Mouse (Mus musculus) testis, postnatal 14 days (tissue): ENCODE data around the gene Pde2a.
A peak's percentile ranks its signal among the peaks of the same experiment; 100 is the strongest.

Experiments
- DNase-seq: peaks from one replicate; pipeline ENCODE4 v3.0.0; 2021; ENCODE audit warnings: low spot score

The Pde2a gene

DNA sequence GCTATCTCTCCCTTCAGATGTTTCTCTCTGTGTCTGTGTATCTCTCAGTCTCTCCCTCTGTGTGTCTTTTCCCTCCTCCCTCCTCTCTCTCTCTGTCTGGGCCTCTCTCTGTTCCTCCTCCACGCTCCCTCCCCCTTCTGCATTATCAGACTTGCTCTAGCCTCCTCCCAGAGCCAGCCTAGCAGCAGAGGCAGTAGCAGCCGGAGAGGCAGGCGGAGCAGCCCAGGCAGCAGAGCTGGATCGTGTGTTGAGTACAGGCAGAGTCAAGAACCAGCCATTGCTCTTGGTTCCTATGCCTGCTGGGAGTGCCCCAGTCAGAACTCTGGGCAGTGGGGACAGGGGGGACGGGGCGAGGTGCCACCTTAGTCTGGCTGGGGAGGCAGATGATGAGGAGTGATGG lies at the start of gene Pde2a:
Pde2a (plus strand) TSS at position 163 of the 400 bp plus-strand sequence.
- DNase-seq: no peak

DNA sequence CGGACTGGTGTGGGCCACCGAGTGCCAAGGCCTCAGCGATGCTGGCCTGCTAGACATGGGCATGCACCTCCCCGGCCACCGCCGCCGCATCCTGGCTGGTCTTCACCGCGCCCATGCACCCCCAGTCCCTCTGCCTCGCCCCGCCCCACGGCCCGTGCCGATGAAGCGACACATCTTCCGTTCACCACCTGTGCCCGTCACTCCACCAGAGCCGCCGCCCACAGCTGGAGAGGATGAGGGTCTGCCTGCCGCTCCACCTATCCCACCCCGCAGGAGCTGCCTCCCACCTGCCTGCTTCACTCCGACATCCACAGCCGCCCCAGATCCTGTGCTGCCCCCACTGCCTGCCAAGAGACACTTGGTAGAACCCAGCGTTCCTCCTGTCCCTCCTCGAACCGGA lies 48.4 kb upstream of the Pde2a start:
- DNase-seq: no peak

DNA sequence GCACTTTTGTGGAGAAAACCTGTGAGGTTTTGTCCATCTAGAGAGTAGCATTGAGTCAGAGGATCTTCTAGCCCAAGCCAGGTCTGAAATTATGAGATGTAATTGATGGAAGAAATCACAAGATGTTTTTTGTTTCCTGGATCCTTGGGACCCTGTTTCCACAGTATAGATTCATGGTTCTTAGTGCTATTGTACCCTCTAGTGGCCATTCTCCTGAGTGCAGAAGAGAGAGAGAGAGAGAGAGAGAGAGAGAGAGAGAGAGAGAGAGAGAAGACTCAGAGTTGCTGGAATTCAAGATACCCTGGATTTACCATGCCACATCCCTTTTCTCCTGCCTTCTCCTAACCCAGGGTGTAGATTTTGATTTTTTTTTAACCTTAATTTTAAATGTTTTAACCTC lies 47.3 kb upstream of the Pde2a start:
- no peak for DNase-seq

DNA sequence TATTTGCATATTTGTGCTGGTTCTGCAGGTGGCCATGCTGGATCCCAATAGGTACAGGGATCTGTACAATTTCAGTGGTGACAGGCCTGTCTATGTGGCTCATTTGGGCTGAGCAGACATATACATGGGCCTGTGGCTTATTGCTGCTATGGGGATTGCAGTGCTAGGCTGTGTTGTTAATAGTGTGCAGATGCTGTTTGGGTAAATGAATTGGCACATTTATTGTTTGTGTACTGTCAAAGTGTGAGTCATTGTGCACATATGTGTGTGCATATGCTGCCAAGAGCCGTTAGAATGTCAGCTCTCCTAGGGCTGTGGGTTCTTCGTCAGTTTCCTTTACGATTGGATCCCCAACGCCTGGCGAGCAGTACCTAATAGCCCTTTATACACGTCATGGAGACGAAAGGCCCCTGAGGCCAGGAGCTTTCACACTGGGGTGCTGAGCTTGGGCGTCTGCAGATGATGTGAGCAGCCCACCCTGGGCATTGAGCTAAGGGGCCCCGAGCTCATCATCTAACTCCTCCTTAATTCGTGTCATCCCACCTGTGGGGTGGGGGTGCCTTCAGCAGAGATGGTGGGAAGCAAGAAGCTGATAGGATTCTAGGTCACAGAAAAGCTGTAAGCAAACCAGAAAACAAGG lies 44.7 kb upstream of the Pde2a start:
- no peak for DNase-seq

DNA sequence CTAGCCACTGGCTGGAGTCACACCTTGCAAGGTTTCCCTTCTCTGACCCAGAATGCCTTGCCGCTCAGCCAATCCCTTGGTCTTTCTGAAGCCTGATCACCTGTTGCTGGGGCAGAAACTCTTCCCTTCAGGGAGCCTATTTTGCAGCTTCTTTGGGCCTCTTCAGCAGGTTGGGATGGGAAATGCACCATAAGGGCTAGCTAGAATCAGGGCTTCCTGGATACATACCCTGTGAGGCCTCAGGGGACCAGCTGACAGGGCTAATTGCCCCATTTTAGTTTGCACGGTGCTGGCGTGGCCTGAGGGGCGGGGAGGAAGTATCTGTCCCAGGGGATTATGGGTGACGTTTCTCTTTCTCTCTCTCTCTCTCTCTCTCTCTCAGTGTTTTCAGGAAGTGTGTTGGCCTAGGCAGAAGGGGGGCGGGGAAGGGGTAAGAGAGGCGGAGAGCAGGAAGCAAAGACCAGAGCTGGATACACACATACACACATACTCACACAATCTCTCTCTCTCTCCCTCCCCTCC lies 43.7 kb upstream of the Pde2a start:
- peak; percentile 25 for DNase-seq

DNA sequence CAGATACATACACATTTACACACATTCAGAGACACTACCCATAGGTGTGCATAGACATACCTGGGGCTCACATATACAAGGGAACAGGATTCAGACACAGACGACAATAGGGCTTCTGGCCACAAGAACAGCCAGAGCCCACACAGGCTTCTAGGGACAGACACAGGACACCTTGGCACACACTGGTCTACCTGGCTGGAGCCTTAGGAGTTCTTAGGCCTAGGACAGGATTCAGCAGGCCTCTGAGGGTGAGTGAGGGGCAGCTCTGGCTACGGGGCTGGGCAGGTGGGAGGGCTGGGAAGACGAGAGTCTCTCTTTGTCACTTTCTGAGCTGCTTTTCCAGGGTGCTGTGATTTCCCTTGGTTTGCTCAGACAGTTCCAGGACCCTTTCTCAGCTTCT lies 43.2 kb upstream of the Pde2a start:
- DNase-seq: no peak

DNA sequence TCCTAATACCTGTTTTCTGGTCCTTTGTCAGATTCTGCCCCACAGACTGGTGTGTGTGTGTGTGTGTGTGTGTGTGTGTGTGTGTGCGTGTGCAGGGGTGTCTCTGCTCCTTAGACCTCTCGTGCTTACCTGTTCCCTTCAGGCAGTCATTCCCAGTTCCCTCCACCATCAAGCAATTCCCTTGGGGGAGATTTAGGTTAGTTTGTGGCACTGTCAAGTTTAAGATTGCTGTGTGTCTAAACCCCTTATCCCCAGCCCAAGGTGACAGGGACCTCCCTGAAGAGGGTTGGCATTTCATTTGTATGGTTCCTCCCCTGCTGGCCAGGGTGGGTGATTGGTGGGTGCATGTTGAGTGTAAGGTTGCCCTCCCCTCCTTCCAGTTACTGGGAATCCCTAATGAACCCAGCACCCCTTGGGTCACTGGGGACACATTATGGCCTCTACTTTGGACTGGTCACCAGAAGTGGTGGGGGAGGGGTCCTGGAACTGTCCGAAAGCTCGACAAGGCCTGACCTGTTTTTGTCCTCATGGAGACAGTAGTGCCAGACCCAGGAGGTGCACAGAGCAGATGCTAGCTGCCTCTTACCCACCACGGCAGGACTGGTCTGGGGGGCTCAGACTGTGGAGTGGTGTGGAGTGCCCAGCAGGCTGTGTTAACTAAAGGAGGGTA lies 42.6 kb upstream of the Pde2a start:
- DNase-seq: no peak

DNA sequence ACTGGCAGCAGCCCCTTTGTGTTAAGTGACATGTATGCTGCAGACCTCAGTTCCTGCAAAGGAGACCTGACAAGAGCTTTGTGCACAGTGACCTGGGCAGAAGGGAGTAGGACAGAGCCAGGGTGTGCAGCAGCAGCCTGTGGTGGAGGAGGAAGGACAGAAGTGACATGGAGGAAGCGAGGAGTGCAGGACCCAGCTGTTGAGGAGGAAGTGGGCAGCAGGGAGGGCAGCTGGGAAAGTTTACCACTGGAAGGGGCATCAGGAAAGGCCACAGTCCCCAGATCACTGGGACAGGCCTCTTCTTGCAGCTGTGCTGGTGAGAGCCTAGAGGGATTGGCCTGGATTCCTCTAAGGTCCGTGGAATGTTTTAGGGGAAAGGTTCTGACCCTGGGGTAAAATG lies 41.8 kb upstream of the Pde2a start:
- no peak for DNase-seq

DNA sequence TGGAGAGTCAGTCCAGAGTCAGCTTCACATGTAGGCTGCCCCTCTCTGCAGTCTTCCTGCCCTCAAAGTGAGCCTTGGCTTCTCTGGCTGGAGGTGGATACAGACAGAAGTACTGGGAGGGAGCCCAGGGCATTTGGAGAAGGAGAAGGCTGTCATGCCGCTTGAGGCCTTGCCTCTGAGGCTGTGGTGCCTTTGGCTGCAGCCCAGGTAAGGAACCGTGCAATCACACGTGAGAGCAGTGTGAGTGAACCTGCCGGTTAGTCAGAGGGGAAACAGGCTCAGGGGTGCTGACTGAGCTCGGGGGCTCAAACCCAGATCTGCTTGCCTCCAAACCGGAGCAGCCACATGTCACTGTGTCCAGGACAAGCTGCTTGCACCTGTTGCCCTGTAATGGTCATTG lies 40.0 kb upstream of the Pde2a start:
- DNase-seq: no peak

DNA sequence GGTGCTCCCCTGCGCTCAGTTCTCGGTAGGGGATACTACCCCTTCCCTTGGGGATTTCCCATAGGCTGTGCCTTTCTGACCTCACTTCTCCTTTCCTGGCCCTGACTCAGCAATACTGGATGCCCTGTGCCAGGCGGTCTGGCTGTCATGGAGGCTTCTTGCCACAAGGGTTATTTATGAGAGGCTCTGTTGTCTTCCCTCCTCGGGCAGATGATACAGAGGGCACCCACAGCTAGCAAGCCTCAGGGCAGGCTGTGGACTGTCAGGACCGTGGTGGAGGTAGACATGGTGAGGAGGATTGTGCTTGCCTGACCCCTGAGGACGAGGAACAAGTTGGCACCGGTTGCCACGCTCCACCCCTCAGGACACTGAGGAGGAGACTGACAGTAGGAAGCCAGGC lies 39.1 kb upstream of the Pde2a start:
- DNase-seq: no peak

DNA sequence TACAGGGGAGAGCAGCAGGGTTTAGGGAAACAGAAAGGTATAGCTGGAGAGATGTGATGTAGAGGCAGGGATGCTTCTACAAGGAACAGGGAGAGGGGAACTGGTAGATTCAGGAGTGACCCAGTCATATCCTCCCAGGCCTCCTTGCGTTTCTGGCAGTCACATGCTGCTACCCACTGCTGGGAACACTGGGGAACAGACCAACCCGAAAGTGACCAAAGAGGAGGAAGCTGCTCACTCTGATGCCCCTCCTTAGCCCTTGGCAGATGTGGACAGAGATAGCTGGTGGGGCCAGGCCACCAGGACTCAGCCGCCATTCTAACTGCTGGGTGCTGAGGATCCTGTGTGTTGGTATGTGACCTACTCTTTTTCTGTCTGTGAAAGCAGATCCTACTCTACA lies 37.7 kb upstream of the Pde2a start:
- no peak for DNase-seq

DNA sequence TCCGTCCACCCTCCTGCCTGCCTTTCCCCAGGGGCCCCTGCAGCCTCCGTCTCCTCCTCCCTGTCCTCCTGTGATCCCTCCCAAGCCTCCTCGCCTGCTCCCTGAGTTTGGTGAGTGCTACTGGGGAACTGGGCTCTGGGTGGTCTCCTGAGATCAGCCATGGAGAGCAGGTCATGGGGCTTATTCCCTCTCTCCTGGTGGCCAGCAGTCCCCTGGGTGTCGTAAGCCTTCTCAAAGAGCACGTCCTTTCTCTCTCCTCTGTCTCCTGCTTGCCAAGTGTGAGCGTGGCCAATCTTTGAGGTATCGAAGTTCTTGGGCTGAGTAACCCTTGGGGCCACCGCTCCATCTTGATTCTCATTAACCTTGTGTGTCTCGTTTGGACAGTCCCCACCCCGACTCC lies 36.6 kb upstream of the Pde2a start:
- DNase-seq: no peak

DNA sequence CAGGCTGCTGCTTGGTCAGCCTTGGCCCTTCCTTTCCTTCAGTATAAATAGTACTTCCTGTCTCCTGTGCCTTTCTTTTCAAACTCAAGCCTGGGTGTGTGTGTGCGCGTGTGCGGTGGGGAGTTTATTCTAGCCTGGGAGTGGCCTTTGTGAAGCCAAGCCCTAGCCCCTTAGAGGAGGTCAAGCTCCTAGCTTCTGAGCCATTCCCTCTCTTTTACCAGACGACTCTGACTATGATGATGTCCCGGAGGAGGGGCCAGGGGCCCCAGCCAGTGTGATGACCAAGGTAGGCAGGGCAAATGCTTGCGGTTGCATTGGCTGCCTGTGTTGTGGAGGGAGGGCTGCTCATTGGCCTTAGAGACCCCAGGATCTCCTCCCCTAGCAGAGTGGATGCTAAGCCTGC lies 36.2 kb upstream of the Pde2a start:
- no peak for DNase-seq

DNA sequence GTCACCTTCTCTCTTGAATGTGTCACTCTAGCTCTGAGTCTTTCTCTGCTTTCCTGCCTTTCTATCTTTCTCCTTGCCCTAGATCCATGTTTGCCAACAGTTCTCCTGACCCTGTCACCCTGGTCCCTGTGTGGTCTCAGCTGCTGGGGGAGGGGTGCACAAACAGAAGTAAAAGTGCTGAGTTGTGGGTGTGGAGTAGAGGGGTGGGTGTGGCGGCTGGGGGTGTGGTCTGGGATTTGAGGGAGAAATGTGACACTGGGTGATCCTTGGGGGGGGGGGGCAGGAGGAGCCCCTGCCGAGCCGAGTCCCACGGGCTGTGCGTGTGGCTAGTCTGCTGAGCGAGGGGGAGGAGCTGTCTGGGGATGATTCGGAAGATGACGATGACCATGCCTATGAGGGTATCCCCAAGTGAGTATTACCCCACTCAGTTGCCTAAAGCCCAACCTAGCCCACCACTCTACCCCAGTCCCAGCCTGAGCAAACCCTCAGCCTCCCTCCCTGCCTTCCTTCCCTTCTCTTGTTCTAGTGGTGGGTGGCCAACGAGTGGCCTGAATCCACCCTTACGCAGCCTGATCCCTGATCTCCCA lies 35.5 kb upstream of the Pde2a start:
- no peak for DNase-seq

DNA sequence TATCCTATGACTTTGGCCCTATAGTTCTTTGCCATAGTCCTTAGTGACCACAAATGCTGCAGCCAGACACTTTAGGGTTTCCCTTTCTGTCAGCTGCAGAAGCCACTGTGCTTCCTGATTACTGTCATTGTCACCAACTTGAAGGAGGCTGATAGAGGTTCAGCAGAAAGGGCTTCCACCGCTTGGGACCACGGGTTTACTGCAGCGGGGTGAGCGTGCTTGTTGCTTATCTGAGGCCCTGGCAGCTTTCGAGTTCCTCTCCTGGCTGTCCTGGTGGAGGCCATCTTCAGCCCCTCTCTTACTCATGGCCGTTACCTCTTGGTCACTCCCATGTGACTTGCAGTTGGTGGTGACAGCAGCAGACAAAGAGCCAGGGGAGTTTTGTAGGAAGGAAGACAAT lies 32.2 kb upstream of the Pde2a start:
- no peak for DNase-seq

DNA sequence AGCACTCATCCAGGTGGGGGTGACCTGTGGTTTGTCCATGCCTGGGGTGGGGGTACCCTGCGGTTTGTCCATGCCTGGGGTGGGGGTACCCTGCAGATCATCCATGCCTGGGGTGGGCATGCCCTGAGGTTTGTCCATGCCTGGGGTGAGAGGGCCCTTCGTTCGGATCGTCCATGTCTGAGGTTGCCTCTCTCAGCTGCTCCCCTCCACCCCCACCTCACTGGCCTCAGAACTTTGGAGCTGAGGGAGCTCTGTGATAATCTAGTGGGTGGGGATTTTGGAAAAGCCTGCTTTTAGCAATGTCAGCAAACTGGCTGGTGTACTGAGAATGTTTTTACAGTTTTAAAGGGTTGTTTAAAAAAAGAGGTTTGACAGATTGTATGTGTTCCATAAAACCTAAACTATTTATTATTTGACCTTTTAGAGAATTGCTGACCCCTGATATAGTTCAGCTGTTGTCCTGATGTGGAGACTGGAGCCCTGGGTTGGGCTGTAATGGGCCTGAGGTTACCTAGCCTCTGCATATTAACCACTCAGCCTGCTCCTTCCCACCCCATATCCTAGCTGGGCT lies 29.5 kb upstream of the Pde2a start:
- no peak for DNase-seq

DNA sequence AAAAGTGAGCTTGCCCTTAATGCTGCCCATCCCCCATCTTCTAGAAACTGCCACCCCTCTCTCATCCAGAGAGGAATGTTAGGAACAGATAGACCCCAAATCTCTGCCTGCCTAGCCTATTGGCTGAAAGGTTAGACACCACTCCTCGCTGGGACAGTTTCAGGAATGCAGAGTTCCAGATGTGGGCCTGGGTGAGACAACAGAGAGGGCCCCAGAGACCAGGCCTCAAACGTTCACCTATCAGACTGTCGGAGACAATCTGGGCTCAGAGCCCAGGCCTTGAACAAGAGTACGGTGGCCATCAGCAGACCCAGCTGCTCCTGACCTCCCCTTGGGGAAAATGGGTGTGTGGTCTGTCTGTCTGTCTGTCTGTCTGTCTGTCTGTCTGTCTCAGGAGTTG lies 28.5 kb upstream of the Pde2a start:
- peak; percentile 41 for DNase-seq

DNA sequence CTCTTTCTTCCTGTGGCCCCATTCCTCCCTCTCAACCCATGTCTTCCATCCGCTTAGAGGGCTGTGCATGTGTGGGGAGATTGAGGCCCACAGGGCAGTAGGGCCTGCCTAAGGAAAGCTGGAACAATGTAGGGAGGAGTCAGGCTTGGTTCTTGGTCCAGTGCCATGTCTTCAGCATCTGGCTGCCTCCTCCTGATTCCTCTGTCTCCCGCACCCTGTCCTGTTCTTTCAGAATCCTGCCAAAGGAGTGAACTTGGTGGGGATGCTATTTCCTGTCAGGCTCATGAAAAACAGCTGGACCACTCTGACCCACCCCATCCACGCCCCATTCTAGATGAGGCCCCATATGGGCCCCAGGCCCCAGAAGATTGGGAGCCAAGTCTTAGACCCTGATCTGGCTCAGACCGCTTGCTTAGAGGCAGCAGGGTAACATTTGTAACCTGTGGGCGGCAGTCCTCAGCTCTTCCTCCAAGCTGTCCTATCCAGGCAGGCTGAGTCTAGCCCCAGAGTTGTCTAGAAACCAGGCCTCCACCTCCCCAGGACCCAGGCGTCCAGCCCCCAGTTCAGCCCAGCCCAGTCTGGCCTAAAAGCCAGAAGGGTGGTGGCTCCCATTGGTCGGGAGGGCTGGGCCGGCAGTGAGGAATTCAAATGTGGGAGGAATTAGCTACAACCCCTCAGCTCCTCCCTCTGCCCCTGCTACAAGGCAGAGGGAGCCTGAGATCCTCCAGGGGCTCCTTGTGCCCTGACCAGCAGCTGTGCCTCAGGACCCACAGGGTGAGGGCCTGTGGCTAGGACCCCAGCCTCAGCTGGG lies 27.6 kb upstream of the Pde2a start:
- DNase-seq: peak; percentile 73

DNA sequence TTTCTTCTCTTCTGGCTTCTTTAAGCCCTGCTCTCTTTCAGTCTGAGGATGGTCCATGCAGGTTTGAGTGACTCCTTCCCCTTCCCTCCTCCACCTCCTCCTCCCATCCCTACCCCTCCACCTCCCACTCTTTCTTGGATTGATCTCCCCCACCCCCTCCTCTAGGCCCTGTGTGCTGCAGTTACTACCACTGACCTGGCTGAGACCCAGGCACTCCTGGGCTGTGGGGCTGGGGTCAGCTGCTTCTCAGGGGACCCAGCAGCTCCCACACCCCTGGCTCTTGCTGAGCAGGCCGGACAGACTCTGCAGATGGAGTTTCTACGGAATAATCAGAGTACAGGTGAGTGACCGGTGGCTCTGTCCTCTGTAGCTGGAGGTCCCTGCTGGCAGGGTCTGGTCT lies 26.9 kb upstream of the Pde2a start:
- DNase-seq: no peak

DNA sequence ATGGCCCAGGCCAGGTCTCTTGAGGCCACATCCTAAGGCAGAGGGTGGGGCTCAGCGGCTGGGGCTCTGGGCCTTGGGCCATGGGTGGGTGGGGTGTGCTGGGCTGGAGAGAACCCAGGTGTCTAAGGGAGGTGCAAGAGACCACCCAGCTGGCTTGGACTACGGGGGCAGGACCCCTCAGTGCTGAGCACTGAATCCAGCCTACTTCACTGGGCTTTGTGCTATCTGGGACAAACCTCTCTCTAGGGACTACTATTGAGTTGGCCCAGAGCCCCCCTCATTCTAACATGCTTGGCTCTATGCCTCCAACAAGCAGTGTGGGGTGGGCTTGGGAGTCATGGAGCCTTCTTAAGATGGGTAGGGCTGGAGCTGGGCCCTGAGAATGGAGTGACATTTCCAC lies 26.0 kb upstream of the Pde2a start:
- DNase-seq: no peak

DNA sequence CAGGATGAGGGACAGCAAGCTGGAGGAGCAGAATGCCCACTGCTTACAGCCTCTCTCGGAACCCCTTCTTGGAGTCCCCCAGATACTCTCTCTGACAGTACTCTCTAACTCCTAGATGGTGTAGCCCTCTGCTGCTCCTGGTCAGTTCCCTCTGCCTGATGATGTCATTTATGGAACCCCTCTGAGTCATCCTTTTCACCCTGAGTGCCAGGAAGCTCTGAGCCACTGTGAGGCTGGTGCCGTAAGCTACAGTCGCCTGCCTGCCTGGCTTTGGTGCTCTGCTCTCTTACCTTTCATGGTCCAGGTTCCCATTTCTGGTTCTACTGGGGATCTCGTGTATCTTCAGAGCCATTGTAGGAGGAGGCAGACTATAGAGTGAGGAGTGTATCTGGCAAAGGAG lies 24.3 kb upstream of the Pde2a start:
- DNase-seq: no peak

DNA sequence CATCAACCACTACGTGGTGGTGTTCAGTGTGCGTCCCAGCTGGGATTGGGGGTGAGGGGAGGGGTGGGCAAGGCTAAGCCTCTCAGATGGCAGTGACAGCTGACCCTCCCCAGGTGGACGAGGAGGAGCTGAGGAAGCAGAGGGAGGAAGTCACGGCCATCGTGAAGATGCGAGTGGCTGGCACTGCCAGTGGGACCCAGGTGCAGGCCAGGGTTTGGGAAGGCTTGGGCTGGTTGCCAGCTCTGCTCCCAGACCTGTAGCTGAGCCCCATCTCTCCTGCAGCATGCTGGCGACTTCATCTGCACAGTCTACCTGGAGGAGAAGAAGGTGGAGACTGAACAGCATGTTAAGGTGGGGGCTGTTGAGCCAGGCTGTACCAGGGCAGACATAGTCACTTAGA lies 20.0 kb upstream of the Pde2a start:
- no peak for DNase-seq
